Mouse (Mus musculus) yolk sac, embryonic 10.5 days (tissue): ENCODE data around the gene Pf4.

Experiments
- DNase-seq: peaks from one replicate; pipeline ENCODE4 v3.0.0-alpha.2; 2017; ENCODE audit warnings: low spot score

The Pf4 gene

GRCm38 (mm10) chr5:90771880-90772653 lies at the start of gene Pf4:
Pf4 (plus strand) TSS chr5:90772435.
- DNase-seq = no peak

GRCm38 (mm10) chr5:90722656-90723055 lies 49.6 kb upstream of the Pf4 start:
- no peak for DNase-seq

DNA sequence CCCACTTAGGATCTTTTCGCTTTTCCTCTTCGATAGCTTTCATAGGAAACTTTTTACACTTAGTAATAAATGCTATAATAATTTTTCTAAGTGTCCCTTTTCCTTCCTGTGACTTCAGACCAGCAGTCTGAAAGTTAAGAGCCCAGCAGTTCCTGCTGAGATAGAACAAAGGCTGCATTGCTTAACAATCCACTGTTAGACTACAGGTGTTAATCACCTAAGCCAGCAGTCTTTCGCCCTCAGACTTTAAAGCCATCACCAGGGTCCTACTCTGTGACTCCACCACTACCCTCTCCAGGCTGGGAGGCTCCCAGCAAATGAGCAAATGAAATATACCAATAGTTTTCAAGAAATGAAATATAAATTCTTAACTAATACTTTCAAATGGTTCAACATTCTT lies 44.0 kb upstream of the Pf4 start:
- DNase-seq = no peak

- no peak for DNase-seq
These were observed 40.8 kb upstream of the Pf4 start for GRCm38 (mm10) chr5:90731480-90731879.

- no peak for DNase-seq
These were observed 30.2 kb upstream of the Pf4 start for GRCm38 (mm10) chr5:90742029-90742428.

DNA sequence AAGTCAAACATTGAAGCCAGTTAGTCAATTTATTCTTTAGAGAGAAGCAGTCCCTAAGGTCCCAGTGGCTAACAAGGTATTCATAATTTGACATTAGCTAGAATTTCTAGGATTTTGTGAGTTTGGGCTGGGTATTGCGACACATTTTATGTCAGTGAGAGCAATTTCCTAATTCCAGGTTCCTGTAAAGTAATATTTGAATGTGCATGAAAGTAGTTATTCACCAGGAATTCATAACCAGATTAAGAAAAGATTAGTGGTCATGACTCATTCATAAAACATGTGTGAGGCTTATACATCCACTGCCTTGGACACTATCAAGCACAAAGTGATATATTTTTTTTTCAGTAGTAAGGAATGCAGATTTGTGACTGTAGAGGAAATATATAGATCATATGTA lies 18.3 kb upstream of the Pf4 start:
- no peak for DNase-seq

- no peak for DNase-seq
These were observed 14.1 kb upstream of the Pf4 start for GRCm38 (mm10) chr5:90758020-90758605.

GRCm38 (mm10) chr5:90759077-90760065 lies 12.9 kb upstream of the Pf4 start, which contains the start of gene Cxcl5:
Cxcl5 (plus strand) TSS chr5:90759360.
- no peak for DNase-seq

GRCm38 (mm10) chr5:90760303-90760702 lies 11.9 kb upstream of the Pf4 start:
- no peak for DNase-seq

- no peak for DNase-seq
These were observed 11.4 kb upstream of the Pf4 start for GRCm38 (mm10) chr5:90760844-90761243.

- DNase-seq = no peak
These were observed 10.4 kb upstream of the Pf4 start for GRCm38 (mm10) chr5:90761834-90762233.

DNA sequence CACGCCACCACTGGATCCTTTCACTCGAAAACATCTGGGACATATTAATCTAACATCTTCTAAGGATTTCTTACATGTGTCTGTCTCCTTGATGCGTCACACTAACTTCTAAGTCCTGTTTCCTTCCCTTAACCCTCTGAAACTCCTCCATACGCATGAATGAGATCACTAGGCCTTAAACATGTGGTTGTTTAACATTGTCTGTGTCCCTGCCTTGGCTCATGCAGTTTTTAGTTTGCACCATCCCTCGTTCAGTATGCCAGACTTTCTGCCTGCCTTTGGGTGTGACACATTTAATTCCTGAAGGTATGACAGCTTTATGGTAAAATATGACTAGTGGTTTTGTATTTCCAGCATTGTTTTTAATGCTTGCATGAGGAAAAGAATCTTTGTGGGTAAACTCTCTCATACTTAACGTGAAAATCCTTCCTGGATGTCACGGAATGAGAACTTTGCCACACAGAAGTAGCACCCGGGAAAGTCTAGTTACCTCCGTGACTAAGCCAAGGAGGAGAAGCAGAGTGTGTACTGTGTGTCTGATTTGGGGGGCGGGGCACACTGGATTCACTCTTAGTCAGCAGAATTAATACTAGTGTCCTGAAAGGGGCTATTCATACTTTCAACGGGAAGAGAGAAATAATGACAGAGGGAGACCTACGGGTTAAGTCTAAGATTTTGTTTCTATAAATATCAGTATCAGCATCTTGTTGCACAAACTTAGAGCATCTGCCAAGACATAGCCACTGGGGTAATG lies 8.1 kb upstream of the Pf4 start:
- DNase-seq = no peak

GRCm38 (mm10) chr5:90765821-90766606 lies 6.2 kb upstream of the Pf4 start:
- DNase-seq = no peak

DNA sequence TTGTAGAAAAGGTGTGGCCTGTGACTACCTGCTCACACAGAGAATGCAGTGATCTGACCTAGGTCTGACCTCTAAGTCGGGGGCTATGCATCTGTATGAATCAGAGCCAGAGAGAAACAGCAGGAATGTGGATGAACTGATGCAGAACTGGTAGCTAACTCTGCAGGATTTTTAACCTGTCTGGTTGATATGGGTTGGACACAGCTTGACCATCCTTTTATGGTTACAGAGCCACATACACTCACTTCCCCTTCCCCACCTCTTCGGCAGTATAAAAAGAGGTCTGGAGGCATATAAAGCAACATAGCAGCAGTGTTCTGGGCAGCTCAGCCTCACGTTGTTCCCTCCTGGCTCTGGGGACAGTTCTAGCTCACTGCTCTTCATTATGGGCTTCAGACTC lies 4.0 kb upstream of the Pf4 start, which contains the start of gene Ppbp:
Ppbp (plus strand) TSS at position 301 of the 400 bp plus-strand sequence.
- no peak for DNase-seq

DNA sequence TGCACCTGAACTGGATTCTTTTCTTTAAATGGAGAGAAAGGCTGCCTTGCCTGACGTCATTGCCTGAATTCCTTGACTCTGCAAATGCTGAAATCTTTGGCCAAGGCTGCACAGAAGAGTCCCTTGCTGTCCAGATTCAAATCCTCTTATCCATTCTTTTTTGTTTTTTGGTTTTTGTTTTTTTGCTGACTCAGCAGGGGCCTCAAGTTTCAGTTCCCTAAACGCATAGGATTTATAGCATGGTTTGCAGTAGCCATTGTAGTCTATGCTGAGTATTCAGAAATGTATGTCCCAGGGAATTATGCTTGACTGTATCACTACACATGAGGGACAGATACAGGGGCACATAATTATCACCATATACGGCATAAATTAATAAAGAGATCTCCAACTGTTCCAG lies 866 bp upstream of the Pf4 start:
- no peak for DNase-seq

GRCm38 (mm10) chr5:90775562-90775961 lies 3.3 kb downstream of the Pf4 start:
- no peak for DNase-seq

- DNase-seq = no peak
These were observed 5.4 kb downstream of the Pf4 start for GRCm38 (mm10) chr5:90777621-90778020.

DNA sequence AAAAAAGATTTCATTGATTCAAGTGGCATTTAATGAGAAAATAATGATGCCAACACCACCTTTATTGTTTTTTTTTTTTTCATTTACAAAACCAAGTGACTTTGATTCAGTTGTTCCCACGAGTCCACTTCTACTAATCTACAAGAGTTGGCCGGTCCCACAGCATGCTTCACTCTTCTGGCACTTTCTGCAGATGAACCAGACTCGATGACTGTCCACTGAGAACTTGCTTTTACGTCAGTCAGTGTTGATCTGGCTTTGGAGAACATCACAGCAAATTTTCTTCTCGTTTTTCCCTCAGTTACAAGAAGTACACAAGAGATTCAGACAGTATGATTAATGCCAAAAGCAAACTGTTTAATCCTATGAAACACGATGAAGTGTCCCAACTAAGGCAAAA lies 6.6 kb downstream of the Pf4 start:
- no peak for DNase-seq

DNA sequence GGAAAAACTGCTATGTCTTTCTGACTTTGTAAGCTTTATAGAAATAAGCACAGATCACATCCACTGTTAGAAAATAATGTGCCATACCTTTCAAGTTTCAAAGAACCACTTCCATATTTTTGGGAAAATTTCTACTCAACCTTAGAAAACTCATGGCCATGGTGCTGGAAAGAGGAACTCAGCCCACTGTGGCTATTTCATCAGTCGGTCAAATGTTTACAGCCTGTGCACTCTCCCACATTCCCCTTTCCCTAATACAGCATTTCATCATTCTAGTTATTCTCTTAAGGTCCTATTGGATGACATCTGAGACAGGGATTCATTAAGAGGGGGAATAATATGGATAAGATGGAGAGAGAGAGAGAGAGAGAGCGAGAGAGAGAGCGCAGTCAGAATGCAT lies 11.5 kb downstream of the Pf4 start:
- DNase-seq = no peak

GRCm38 (mm10) chr5:90785659-90786588 lies 13.7 kb downstream of the Pf4 start, which contains the start of gene Cxcl3:
Cxcl3 (plus strand) TSS chr5:90786103.
- DNase-seq = peak; percentile 19
